Mouse (Mus musculus): ENCODE data around the gene Rfpl4.
"Not testable (repeated sequence)": the region's sequence is repeated elsewhere in the genome, so short reads cannot be mapped to it uniquely, and the experiment has no call there.

Rfpl4 gene

DNA sequence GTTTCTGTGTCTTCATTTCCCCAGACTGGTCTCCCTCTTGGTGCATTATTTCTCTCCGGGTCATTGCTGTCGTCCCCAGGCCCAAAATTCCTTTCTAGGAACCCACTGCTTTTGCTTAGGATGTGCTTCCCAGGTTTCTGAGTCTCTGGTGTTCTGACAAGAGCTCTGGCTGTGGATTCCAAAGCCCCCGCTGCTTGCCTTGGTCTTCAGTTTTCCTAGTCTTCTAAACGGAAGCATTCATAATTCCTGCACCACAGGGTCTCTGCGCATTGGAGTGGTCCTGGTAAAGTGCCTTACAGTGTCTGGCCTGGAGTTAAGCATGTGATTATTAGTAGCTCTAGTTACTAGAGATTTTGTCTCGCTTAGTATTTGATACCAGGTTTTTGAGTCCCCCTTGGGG lies 35.9 kb downstream of the Rfpl4 start:
- DNase-seq (ENCODE audit: low spot score in 2 of 2), result no peak

GRCm38 (mm10) chr7:5080010-5080751 lies 36.6 kb downstream of the Rfpl4 start, which contains the start of gene Epn1:
Gene Epn1 (plus strand): TSS chr7:5080235.
- peak; percentile 96 to 98 for DNase-seq (ENCODE audit: low spot score in 2 of 2)

GRCm38 (mm10) chr7:5079365-5080009 lies 37.3 kb downstream of the Rfpl4 start:
- not testable (repeated sequence) for DNase-seq (ENCODE audit: low spot score in 2 of 2)

GRCm38 (mm10) chr7:5076931-5077330 lies 39.8 kb downstream of the Rfpl4 start:
- no peak for DNase-seq (ENCODE audit: low spot score in 2 of 2)

DNA sequence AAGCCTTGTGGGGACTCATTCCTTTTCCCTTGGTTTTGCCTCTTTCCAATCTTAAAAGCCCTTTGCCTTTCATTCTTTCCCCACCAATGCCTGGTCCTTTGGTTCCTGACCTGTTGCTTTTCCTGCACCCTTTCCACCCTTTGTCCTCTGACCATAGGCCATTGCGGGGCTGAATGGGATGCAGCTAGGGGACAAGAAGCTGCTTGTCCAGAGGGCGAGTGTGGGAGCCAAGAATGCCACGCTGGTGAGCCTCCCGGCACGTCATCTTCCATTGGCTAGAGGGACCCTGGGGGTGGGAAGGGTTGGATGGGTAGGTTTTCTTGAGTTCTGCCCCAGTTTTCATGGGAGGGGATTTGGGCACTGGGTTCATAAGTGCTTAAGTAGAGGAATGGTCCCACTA lies 41.8 kb downstream of the Rfpl4 start:
- no peak for DNase-seq (ENCODE audit: low spot score in 2 of 2)

- DNase-seq (ENCODE audit: low spot score in 2 of 2), result no peak
Measured at GRCm38 (mm10) chr7:5073586-5073985, 43.2 kb downstream of the Rfpl4 start.

DNA sequence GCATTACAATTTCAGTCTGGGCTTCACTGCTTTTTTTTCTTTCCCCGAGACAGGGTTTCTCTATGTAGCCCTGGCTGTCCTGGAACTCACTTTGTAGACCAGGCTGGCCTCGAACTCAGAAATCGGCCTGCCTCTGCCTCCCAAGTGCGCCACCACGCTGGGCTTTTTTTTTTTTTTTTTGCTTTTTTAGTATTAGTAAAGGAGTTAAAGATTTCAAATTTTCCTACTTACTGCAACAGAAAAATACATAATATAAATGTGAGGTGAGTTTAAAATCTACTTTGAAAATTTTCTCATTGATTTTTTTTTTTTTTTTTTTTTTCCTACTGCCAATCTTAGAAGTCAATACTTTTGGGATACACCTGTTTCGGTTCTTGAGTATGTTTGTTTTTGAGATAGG lies 51.9 kb downstream of the Rfpl4 start:
- DNase-seq (ENCODE audit: low spot score in 2 of 2), result no peak

DNA sequence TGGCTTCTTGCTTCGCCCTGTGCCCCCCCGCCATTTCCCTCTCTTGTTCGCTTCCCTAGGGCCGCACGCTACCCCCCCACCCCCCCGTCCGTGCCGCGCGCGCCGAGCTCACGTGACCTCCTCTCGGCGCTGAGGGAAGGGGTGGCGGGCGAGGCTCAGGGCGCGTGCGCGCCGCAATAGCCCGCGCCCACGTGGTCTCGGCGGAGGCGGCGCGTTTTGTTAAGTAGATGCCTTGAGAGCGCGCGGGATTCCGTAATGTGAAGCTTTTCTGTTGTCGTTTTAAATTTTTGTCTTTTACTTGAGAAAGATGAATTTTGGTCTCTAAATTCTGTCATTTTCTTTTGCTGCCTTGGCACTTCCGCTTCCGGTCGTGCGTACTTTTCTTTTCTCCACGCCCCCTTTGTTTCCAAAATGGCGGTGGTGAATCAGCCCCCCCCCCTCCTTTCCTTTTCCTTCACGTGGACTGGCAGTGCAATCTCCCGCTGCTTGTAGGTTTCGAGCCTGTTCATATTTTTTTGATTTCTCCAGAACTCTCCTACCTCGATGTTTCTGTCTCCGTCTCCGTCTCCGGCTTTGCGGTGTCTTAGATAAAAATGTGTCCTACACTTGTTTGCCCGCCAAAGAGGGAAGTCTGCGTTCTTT lies 54.3 kb downstream of the Rfpl4 start:
- DNase-seq (ENCODE audit: low spot score in 2 of 2), result peak; percentile 53 to 78

GRCm38 (mm10) chr7:5061774-5062359 lies 54.9 kb downstream of the Rfpl4 start, which contains the start of gene U2af2:
Gene U2af2 (plus strand): TSS chr7:5062143.
- peak; percentile 86 to 93 for DNase-seq (ENCODE audit: low spot score in 2 of 2)

DNA sequence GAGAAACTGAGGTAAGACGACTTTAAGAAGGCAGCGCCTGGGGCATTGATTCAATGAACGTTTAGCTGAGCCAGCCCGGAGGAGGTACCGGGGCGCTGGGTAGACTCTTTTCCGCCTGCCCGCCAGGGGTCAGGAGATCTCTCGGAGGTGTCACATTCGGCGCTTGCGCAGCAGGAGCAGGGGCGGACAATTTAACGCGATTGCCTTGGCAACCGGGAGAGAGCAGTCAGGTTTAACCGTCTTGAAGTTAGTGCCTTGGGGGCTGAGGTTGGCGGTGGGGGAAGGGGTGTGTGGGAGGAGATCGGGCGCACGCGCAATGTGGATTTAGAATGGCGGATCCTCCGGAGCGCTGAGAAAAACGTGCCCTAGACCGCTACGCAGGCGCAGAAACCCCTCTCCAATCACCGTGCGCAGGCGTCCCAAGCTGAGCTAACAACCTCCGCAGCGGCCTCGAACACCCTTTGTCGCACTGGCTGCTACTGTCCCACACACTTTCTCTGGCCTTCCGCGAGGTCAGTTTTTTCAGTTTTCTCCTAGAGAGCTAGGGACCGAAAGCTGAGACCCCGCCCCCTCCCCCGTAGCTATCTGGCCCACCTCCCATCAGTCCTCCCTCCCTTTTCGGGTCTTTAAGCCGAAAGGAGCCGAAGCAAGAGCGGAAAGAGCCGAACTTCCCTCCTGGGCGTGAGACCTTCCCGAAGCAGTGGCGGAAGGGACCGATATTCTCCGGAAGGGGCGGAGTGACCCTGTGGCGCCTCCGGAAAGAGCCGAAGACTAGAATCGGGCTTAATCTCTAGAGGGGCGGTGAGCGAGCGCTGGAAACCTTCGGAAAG lies 55.6 kb downstream of the Rfpl4 start:
- peak; percentile 99 to 100 for DNase-seq (ENCODE audit: low spot score in 2 of 2)

- DNase-seq (ENCODE audit: low spot score in 2 of 2), result peak; percentile 77 to 80
Measured at GRCm38 (mm10) chr7:5060239-5060731, 56.5 kb downstream of the Rfpl4 start.
